Mouse (Mus musculus) left cerebral cortex, adult 2 months (tissue): ENCODE results near the gene Ncam1. TPM values are rescaled to one million over a fixed set of nuclear protein-coding genes. Genes with fewer than 3 reads are reported as not detected.

Experiments
- DNase-seq, 2 experiments: peaks; one replicate each; pipeline ENCODE4 v3.0.0; 2021 to 2022; ENCODE audit warnings: low spot score in 2 of 2, mixed read lengths in 1 of 2; ENCODE audit errors: extremely low spot score in 1 of 2
- H3K27ac ChIP-seq: fragments of 200-600 bp; 2 replicates; pipeline ENCODE4 v1.8.1; 2022
- H3K4me3 ChIP-seq: fragments of 200-600 bp; 2 replicates; pipeline ENCODE4 v1.8.1; 2022
- CTCF ChIP-seq: fragments of 200-600 bp; IDR thresholded peaks from 2 replicates; pipeline ENCODE4 v1.8.1; 2022; ENCODE audit warnings: antibody characterized with exemption, mild to moderate bottlenecking, moderate library complexity
- intact Hi-C: fragments of 180-260 bp; cut with DNase I; formaldehyde crosslinking; loops from one replicate; pipeline ENCODE4 v1.15.1; 2025
- total RNA-seq, 2 experiments: library from RNA; stranded (reverse); gene quantifications; 2 replicates each; pipeline ENCODE4 v1.2.3; 2021

The Ncam1 gene
- total RNA-seq, 2 experiments from 2014 or later: 270 to 291 TPM

GRCm38 (mm10) chr9:49608191-49608590 lies 190.5 kb downstream of the Ncam1 start:
- Histone ChIP-seq H3K4me3 (no peak overlapping the region), H3K27ac (no peak overlapping the region)
- DNase-seq: no peak
- TF ChIP-seq CTCF: no peak
- intact Hi-C loops: no loop called here

GRCm38 (mm10) chr9:49606717-49607116 lies 192.0 kb downstream of the Ncam1 start:
- no peak for TF ChIP-seq CTCF
- Histone ChIP-seq H3K27ac (no peak overlapping the region), H3K4me3 (no peak overlapping the region)
- DNase-seq: no peak
- intact Hi-C loops: no loop called here

GRCm38 (mm10) chr9:49606317-49606716 lies 192.4 kb downstream of the Ncam1 start:
- TF ChIP-seq CTCF: no peak; the same call in 1 of the 2 replicates
- H3K27ac ChIP-seq: no peak overlapping the region
- DNase-seq: no peak
- H3K4me3 ChIP-seq: no peak overlapping the region
- intact Hi-C loops: no loop called here

- DNase-seq: no peak
- no peak for TF ChIP-seq CTCF
- H3K4me3 ChIP-seq: no peak overlapping the region
- no peak overlapping the region for H3K27ac ChIP-seq
- intact Hi-C loops: no loop called here
These were observed 192.9 kb downstream of the Ncam1 start for GRCm38 (mm10) chr9:49605791-49606190.

- intact Hi-C loops: no loop called here
- Histone ChIP-seq H3K4me3 (no peak overlapping the region), H3K27ac (no peak overlapping the region)
- DNase-seq: no peak
- TF ChIP-seq CTCF: no peak
These were observed 193.4 kb downstream of the Ncam1 start for GRCm38 (mm10) chr9:49605351-49605750.

GRCm38 (mm10) chr9:49601215-49601614 lies 197.5 kb downstream of the Ncam1 start:
- no peak overlapping the region for H3K4me3 ChIP-seq
- no peak overlapping the region for H3K27ac ChIP-seq
- no peak for DNase-seq
- no peak for TF ChIP-seq CTCF
- intact Hi-C loops: no loop called here

GRCm38 (mm10) chr9:49595635-49596348 lies 202.9 kb downstream of the Ncam1 start:
- H3K27ac ChIP-seq: no peak overlapping the region
- H3K4me3 ChIP-seq: no peak overlapping the region
- no peak for DNase-seq
- intact Hi-C loops: no loop called here
- TF ChIP-seq CTCF: no peak

GRCm38 (mm10) chr9:49594876-49595634 lies 203.7 kb downstream of the Ncam1 start:
- H3K4me3 ChIP-seq: no peak overlapping the region
- no peak overlapping the region for H3K27ac ChIP-seq
- no peak for TF ChIP-seq CTCF
- intact Hi-C loops: no loop called here
- DNase-seq: no peak

GRCm38 (mm10) chr9:49593951-49594536 lies 204.7 kb downstream of the Ncam1 start:
- TF ChIP-seq CTCF: no peak
- no peak overlapping the region for H3K4me3 ChIP-seq
- no peak overlapping the region for H3K27ac ChIP-seq

GRCm38 (mm10) chr9:49592006-49592405 lies 206.7 kb downstream of the Ncam1 start:
- no peak for TF ChIP-seq CTCF
- no peak overlapping the region for H3K27ac ChIP-seq
- DNase-seq: no peak
- intact Hi-C loops: loop anchor here (2.0 kb wide), 1 partner anchor 21 kb away; no protein-coding TSS in a partner anchor
- H3K4me3 ChIP-seq: no peak overlapping the region

More at GRCm38 (mm10) chr9:49593951-49594536, 204.7 kb downstream of the Ncam1 start:
- intact Hi-C loops: loop anchor here (2.0 kb wide), 1 partner anchor 23 kb away; no protein-coding TSS in a partner anchor
- DNase-seq: no peak

- no peak for TF ChIP-seq CTCF
- no peak overlapping the region for H3K27ac ChIP-seq
These were observed 208.5 kb downstream of the Ncam1 start for GRCm38 (mm10) chr9:49590261-49590660.

GRCm38 (mm10) chr9:49577136-49577535 lies 221.6 kb downstream of the Ncam1 start:
- no peak for DNase-seq
- no peak for TF ChIP-seq CTCF
- intact Hi-C loops: no loop called here

More at GRCm38 (mm10) chr9:49590261-49590660, 208.5 kb downstream of the Ncam1 start:
- DNase-seq: no peak
- H3K4me3 ChIP-seq: no peak overlapping the region
- intact Hi-C loops: no loop called here

More at GRCm38 (mm10) chr9:49577136-49577535, 221.6 kb downstream of the Ncam1 start:
- Histone ChIP-seq H3K27ac (no peak overlapping the region), H3K4me3 (no peak overlapping the region)
